Mouse (Mus musculus) thymus, postnatal 36 days (tissue): ENCODE measurements around the gene Slc5a11.

ENCODE experiments used
- DNase-seq, 2 experiments: peaks; one replicate each; pipeline ENCODE4 v3.0.0; 2022; ENCODE audit warnings: mixed read lengths in 2 of 2

Gene Slc5a11

GRCm38 (mm10) chr7:123214365-123215075 is at the start of gene Slc5a11:
Gene Slc5a11 (plus strand): TSS chr7:123214780.
- no peak for DNase-seq

GRCm38 (mm10) chr7:123167436-123167835 is 47.1 kb upstream of the Slc5a11 start:
- no peak for DNase-seq

GRCm38 (mm10) chr7:123169618-123170017 is 45.0 kb upstream of the Slc5a11 start:
- DNase-seq = no peak

- no peak for DNase-seq
Observed at GRCm38 (mm10) chr7:123172101-123172500, 42.5 kb upstream of the Slc5a11 start.

GRCm38 (mm10) chr7:123177215-123177614 is 37.4 kb upstream of the Slc5a11 start:
- no peak for DNase-seq

- no peak for DNase-seq
Observed at GRCm38 (mm10) chr7:123181787-123182701, 32.5 kb upstream of the Slc5a11 start.

- DNase-seq = no peak
Observed at GRCm38 (mm10) chr7:123184891-123185290, 29.7 kb upstream of the Slc5a11 start.

- no peak for DNase-seq
Observed at GRCm38 (mm10) chr7:123186463-123186862, 28.1 kb upstream of the Slc5a11 start.

- no peak for DNase-seq
Observed at GRCm38 (mm10) chr7:123187246-123187645, 27.3 kb upstream of the Slc5a11 start.

GRCm38 (mm10) chr7:123188462-123188861 is 26.1 kb upstream of the Slc5a11 start:
- no peak for DNase-seq

- no peak for DNase-seq
Observed at GRCm38 (mm10) chr7:123189762-123190161, 24.8 kb upstream of the Slc5a11 start.

GRCm38 (mm10) chr7:123191731-123192130 is 22.8 kb upstream of the Slc5a11 start:
- no peak for DNase-seq

GRCm38 (mm10) chr7:123193201-123193600 is 21.4 kb upstream of the Slc5a11 start:
- no peak for DNase-seq

- DNase-seq = no peak
Observed at GRCm38 (mm10) chr7:123194696-123195095, 19.9 kb upstream of the Slc5a11 start.

GRCm38 (mm10) chr7:123196432-123196831 is 18.1 kb upstream of the Slc5a11 start:
- DNase-seq = no peak

- no peak for DNase-seq
Observed at GRCm38 (mm10) chr7:123198695-123199094, 15.9 kb upstream of the Slc5a11 start.

GRCm38 (mm10) chr7:123199151-123199550 is 15.4 kb upstream of the Slc5a11 start:
- DNase-seq = no peak

- DNase-seq = no peak
Observed at GRCm38 (mm10) chr7:123199656-123200206, 14.8 kb upstream of the Slc5a11 start.

- no peak for DNase-seq
Observed at GRCm38 (mm10) chr7:123200722-123201121, 13.9 kb upstream of the Slc5a11 start.

GRCm38 (mm10) chr7:123205261-123205660 is 9.3 kb upstream of the Slc5a11 start:
- peak; percentile 32 to 44 for DNase-seq

GRCm38 (mm10) chr7:123207561-123207960 is 7.0 kb upstream of the Slc5a11 start:
- no peak for DNase-seq

- no peak for DNase-seq
Observed at GRCm38 (mm10) chr7:123209864-123210263, 4.7 kb upstream of the Slc5a11 start.

GRCm38 (mm10) chr7:123211461-123211860 is 3.1 kb upstream of the Slc5a11 start:
- DNase-seq = no peak

- no peak for DNase-seq
Observed at GRCm38 (mm10) chr7:123212316-123212715, 2.3 kb upstream of the Slc5a11 start.
